Mouse (Mus musculus) spleen, postnatal 14 days (tissue): ENCODE results near the gene Smurf1.
A peak's percentile ranks its signal among the peaks of the same experiment; 100 is the strongest.

ENCODE experiments used
- DNase-seq, 2 experiments: peaks; one replicate each; pipeline ENCODE4 v3.0.0; 2021 to 2022; ENCODE audit warnings: low spot score in 2 of 2

Gene Smurf1

DNA sequence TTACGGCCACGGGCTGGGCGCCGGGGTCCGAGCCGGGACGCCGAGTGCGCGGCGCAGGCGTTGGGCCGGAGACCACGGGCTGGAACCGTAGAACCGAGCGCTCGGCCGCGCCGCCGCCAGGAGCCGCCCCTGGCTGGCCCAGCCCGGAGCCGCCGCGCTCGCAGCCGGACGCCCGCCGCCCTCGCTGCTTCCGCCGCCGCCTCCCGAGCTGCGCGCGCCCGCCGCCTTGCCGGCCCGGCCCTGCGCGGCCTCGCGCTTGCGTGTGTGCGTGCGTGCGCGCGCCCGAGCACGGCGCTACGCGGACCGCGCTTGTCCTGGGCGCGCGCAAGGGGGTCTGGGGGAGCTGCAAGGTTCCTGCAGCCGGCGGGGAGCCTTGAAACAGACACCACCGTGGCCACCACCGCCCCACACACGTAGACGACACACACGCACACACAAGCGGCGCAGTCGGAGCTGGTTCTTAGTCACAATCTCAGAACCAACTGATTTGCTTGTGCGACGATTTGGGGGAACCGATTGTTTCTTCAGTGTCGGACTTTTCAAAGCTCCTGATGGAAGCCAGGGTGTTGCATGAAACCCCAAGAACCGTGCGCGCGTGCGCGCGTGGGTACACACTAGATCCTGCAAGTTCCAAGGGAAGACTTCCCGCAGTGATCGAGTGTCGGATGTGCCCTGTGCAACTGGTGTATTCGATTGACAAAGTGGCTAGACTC, at the start of gene Smurf1:
Smurf1 (minus strand) TSS at position 209 of the 713 bp plus-strand sequence.
- DNase-seq = peak; percentile 45 to 71

DNA sequence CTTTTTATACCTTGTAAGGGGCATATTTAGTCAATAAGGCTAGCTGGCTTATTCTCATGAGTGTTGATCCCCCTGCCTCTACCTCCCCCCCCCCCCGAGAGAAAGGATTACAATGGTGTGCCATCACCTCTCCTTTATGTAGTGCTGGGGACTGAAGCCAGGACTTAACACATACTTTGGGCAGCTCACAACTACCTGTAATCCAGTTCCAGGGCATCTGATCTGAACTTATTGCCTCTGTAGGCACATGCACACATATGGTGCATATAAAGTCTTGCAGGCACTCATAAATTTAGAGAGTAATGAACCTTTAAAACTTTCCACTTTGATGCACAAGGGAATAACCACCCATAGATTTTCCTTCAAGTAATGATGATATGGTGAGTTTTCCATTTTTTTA, 48.6 kb upstream of the Smurf1 start:
- no peak for DNase-seq

GRCm38 (mm10) chr5:145008878-145009659, 43.4 kb upstream of the Smurf1 start:
- DNase-seq = no peak

GRCm38 (mm10) chr5:145005596-145005995, 39.9 kb upstream of the Smurf1 start:
- DNase-seq = no peak

DNA sequence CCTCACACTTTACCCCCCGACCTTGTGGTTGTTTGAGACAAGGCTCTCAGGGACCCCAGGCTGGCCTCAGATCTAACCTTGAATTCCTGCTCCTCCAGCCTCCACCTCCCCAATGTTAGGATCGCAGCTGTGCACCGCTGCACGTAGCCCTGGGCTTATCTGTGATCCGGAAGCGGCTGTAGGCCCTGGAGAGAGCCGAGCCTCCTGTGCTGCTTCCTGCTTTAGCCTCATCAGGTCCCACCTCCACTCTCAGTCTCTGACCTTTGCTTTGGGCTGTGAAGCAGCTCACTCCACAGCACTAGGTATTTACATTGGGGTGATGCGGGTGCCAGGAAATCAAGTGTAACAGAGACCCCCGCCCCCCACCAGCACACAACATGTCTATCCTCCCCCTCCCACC, 38.8 kb upstream of the Smurf1 start:
- no peak for DNase-seq

GRCm38 (mm10) chr5:145003362-145003761, 37.7 kb upstream of the Smurf1 start:
- no peak for DNase-seq

- no peak for DNase-seq
Measured at GRCm38 (mm10) chr5:144998491-144998890, 32.8 kb upstream of the Smurf1 start.

- no peak for DNase-seq
Measured at GRCm38 (mm10) chr5:144990481-144990880, 24.8 kb upstream of the Smurf1 start.

DNA sequence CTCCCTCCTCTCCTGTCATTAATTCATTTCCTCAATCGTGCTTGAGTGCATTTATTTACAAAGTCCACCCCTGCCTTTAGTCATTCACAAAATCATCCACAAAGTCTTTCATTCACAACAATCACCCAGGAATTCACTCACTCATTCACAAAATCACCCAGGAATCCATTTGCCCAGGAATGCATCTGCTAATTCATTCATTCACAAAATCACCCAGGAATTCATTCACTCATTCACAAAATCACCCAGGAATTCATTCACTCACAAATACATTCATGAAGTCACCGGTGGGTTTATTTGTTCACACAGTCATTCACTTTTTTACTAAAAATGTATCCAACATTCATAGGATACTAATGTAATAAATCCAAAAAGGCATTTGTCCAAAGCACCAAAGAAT, 24.4 kb upstream of the Smurf1 start:
- DNase-seq = no peak

DNA sequence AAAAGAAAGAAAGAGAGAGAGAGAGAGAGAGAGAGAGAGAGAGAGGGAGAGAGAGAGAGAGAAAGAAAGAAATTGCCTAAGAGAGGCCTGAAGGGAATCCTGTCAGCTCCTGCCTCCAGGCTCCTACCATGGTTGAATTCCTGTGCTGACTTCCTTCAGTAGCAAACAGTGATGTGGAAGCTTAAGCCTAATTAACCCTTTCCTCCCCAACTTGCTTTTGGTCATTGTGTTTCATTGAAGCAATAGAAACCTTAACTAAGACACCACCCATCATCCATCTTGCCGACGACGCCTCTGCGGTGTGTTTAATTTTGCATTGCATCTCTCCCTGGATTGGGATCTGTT, 23.4 kb upstream of the Smurf1 start:
- DNase-seq = no peak

DNA sequence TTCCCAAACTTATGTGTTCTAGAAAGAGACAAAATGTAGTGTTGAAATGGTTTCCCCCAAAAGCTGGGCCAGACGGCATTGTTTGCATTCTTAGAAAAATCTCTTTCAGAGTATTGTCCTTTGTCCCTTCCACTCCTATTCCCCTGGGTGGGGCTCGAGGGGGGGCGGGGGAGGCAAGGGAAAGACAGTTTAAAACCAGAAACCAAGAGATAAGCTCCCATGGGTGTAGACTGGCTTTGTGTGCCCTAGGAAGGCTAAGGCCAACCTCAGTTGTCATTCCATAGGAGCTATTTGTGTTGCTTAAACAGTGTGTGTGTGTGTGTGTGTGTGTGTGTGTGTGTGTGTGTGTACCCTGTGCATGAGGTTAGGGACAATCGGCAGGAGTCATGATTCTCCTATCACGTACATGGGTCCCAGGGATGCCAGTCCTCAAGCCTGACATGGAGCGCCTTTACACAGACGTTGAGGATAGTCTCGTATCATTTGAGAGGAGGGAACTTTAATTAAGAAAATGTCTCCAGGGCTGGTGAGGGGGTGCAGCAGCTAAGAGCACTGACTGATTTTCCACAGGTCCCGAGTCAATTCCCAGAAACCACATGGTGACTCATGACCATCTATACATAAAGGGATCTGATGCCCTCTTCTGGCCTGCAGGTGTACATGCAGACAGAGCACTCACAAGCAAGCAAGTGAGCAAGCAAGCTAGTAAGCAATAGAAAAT, 22.9 kb upstream of the Smurf1 start:
- no peak for DNase-seq

GRCm38 (mm10) chr5:144987561-144987960, 21.9 kb upstream of the Smurf1 start:
- no peak for DNase-seq

- no peak for DNase-seq
Measured at GRCm38 (mm10) chr5:144984839-144985238, 19.2 kb upstream of the Smurf1 start.

DNA sequence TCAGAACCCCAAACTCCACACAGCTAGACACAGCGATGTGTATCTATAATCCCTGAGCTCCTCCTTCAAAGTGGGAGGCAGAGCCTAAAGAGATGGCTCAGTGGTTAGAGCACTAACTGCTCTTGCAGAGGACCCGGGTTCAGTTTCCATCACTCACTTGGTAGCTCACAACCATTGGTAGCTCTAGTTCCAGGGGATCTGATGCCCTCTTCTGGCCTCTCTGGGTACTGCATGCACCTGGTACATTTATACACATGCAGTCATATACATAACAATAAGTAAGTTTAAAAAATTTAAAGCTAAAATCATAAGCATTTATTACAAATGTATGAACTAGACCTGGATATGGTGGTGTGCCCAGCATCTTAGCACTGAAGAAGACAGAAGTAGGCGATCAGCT, 17.6 kb upstream of the Smurf1 start:
- DNase-seq = no peak

- no peak for DNase-seq
Measured at GRCm38 (mm10) chr5:144979110-144979509, 13.5 kb upstream of the Smurf1 start.

GRCm38 (mm10) chr5:144978533-144979107, 13.0 kb upstream of the Smurf1 start:
- no peak for DNase-seq

DNA sequence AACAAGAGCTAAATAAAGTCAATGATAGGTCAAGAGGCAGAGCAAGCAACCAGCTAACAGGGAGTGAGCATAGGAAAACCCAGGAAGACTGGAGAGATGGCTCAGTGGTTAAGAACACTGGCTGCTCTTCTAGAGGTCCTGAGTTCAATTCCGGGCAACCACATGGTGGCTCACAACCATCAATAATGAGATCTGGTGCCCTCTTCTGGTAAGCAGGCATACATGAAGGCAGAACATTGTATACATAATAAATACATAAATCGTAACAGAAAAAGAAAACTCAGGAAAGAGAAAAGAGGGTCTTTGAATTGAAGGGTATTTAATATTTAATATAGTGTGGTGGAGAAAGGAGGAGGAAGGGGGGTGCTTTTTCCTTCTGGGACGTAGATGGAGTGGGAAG, 5.6 kb upstream of the Smurf1 start:
- no peak for DNase-seq

DNA sequence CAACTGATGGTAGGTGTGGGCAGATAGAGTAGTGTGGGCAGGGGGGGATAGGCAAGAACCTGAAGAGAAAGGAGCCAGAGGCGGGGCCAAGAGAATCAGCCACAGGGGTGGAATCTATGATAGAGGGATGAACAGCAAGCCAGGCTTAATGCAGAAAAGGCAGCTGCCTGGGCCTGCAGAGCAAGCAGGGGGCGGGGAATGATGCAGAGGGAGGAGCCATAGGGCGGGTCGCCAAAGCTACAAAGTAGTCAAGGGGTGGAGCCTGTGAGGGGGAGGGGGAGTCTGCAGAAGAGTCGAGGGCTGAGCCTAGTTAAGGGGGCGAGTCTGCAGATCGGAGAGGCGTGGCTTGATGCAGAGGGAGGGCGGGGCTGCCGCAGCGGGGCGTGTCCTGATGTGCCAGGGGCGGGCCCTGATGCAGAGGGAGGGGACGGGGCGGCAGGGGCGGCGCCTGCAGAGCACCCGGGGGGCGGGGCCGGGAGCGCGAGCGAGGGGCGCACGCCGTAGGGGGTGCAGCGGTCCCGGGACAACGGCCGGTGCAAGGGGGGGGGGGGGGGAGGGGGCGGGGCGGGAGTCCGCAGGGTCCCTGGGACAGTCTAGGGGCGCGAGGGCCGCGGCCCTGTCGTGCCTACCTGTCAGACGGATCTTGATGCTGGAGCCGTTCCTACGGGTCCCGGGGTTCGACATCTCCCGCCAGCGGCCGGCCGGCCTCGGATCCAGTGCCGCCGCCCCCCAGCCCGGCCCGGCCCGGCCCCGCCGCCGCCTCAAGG, 592 bp downstream of the Smurf1 start:
- peak; percentile 71 to 82 for DNase-seq

DNA sequence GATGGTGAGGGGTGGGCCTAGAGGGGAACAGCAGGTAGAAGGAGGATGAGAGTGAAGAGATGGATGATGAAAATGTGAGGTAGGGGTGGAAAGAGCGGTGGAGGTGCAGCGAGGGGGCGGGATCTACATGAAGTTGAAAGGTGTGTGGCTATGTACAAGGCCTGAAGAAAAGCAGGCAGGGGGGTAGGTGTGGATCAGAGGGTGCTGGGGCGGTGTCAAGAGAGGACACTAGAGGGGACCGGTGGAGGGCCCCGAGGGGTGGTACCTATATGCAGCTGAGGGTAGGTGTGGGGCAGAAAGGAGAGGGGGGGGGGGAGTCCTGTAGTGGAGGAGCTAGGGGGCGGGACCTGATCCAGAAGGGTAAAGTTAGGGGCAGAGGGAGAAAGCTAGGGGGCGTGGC, 1.2 kb downstream of the Smurf1 start:
- DNase-seq = no peak

GRCm38 (mm10) chr5:144963817-144964261, 1.8 kb downstream of the Smurf1 start:
- DNase-seq = peak; percentile 16 to 23

- DNase-seq = no peak
Measured at GRCm38 (mm10) chr5:144963401-144963800, 2.2 kb downstream of the Smurf1 start.
